Mouse (Mus musculus) liver, adult 2 months (tissue): ENCODE measurements at regions not wholly inside any gene's neighbourhood (a gene's known extent, or its start where the extent isn't known, plus 50 kb on each side); places are given as distances from the start of the nearest gene placed in this dataset.

Experiments used
- CTCF ChIP-seq: fragments of 200-500 bp; IDR thresholded peaks from 2 replicates; pipeline ENCODE4 v1.5.1; 2011; ENCODE audit warnings: low read depth, low read length, control low read depth
- POLR2A ChIP-seq: fragments of 200-500 bp; IDR thresholded peaks from 2 replicates; pipeline ENCODE4 v1.6.1; 2011; ENCODE audit warnings: low read length, control low read depth; ENCODE audit not compliant: insufficient read depth; ENCODE audit errors: extremely low read depth

- TF ChIP-seq CTCF = no peak
- no peak for TF ChIP-seq POLR2A
Observed at GRCm38 (mm10) chr12:33731937-33732336, 196.3 kb upstream of the Ferd3l start.
